Mouse (Mus musculus): ENCODE data around the gene Wasf2.

DNA sequence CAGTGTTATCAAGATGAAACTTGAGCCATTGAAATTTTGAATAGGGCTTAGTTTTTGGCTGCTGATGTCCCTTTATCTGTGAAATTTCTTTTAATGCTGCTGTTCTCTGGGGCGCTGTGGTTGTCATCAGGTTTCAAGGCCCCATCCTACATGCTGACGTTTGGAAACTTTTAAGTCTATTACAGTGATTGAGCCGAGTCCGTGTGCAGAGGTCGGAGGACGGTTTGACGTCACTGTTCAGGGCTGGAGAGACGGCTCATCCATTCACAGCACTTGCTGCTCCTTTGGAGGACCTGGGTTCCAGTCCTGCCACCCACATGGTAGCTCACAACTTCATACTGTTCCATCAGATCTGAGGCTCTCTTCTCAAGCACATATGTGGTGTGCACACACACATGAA is 29.9 kb downstream of the Wasf2 start:
- TF ChIP-seq CTCF (conservative IDR thresholded peaks at IDR 0.05; ENCODE audit: low read length) (no peak), POU5F1 (IDR thresholded peaks at IDR 0.05; ENCODE audit: borderline replicate concordance, low read length) (no peak)

Measured in E14TG2a.4 (cell line).